Mouse (Mus musculus): ENCODE measurements at regions not wholly inside any gene's neighbourhood (a gene's known extent, or its start where the extent isn't known, plus 50 kb on each side); places are given as distances from the start of the nearest gene placed in this dataset.

- no peaks in the 10 kb centered on the region for H3K36me3 ChIP-seq
- 74% methylated on average over 5 of the region's 5 CpGs for WGBS
- H3K9me3 ChIP-seq (replicated peaks), result no peaks in the 10 kb centered on the region
- no peak for ATAC-seq (ENCODE audit: low FRiP score)
- H3K4me1 ChIP-seq, result no peaks in the 10 kb centered on the region
- no peak overlapping the region for H3K4me3 ChIP-seq (replicated peaks)
- no peak overlapping the region for H3K9ac ChIP-seq (replicated peaks)
- H3K27ac ChIP-seq (replicated peaks), result no peak overlapping the region
- no peak overlapping the region for H3K4me2 ChIP-seq
- no peaks in the 10 kb centered on the region for H3K27me3 ChIP-seq (replicated peaks)
Observed at GRCm38 (mm10) chr17:65000626-65001135, 164.8 kb upstream of the 4930583I09Rik start.

- Histone ChIP-seq H3K4me3 (replicated peaks) (no peak overlapping the region), H3K4me1 (no peaks in the 10 kb centered on the region), H3K4me2 (no peak overlapping the region), H3K27ac (replicated peaks) (no peak overlapping the region), H3K9ac (replicated peaks) (no peak overlapping the region), H3K27me3 (replicated peaks) (no peaks in the 10 kb centered on the region), H3K9me3 (replicated peaks) (no peaks in the 10 kb centered on the region), H3K36me3 (no peaks in the 10 kb centered on the region)
- 96% methylated on average over 10 of the region's 10 CpGs for WGBS
- ATAC-seq (ENCODE audit: low FRiP score), result no peak
Observed at GRCm38 (mm10) chr17:64994483-64994882, 158.6 kb upstream of the 4930583I09Rik start.

DNA sequence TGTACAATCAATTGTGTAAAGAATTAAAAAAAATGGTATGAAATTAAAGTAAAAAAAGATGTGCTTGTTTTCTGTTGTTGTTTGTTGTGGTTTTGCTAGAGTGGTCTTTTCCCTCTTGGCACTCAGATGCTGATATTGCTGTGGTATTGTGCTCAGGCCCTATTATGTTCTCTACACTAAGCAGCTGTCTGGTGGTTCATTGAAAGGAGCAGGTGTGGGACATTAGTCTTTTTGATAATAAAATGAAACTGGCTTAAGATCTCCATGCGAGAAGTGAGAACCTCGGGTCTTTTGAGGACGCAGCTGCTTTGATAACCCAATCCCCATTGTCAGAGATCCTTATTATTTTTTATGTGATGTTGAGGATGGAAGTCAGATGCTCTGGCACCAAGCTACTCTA is 155.4 kb upstream of the 4930583I09Rik start:
- no peak for ATAC-seq (ENCODE audit: low FRiP score)
- no peaks in the 10 kb centered on the region for H3K36me3 ChIP-seq
- no peaks in the 10 kb centered on the region for H3K4me1 ChIP-seq
- WGBS, result 36% methylated on average over 3 of the region's 3 CpGs
- no peak overlapping the region for H3K27ac ChIP-seq (replicated peaks)
- no peaks in the 10 kb centered on the region for H3K9me3 ChIP-seq (replicated peaks)
- no peak overlapping the region for H3K4me3 ChIP-seq (replicated peaks)
- H3K27me3 ChIP-seq (replicated peaks), result no peaks in the 10 kb centered on the region
- H3K4me2 ChIP-seq, result no peak overlapping the region
- H3K9ac ChIP-seq (replicated peaks), result no peak overlapping the region

DNA sequence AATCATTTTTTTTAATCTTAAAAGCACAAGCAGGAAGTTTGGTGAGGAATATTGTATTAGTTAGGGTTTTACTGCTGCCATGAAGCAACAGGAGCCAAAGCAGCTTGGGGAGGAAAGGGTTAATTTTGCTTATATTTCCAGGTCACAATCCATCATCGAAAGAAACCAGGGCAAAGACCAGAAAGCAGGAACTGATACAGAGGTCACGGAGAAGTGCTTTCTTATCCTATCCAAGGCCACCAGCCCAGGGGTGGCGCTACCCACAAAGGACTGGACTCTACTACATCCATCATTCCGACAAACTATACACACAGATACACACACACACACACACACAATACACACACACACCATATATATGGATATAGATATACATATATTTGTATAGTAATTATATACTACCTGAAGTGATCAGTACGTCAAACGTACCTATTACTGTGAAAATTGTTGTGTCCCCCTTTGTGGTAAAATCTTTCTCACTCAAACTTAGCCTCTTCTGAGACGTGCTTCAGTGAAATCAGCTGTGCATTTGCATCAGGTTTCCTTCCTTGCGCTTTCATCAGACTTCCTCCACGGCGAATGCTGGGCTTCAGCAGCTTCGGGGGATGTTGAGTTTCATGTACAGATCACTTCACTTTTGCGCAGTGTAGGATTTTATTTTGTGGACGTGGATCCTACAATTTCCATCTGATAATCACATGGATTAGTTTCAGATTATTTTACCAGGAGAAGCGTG is 148.6 kb upstream of the 4930583I09Rik start:
- no peaks in the 10 kb centered on the region for H3K27me3 ChIP-seq (replicated peaks)
- no peaks in the 10 kb centered on the region for H3K4me1 ChIP-seq
- no peaks in the 10 kb centered on the region for H3K36me3 ChIP-seq
- no peak for ATAC-seq (ENCODE audit: low FRiP score)
- no peaks in the 10 kb centered on the region for H3K9me3 ChIP-seq (replicated peaks)
- no peak overlapping the region for H3K4me3 ChIP-seq (replicated peaks)
- no peak overlapping the region for H3K9ac ChIP-seq (replicated peaks)
- no peak overlapping the region for H3K4me2 ChIP-seq
- 85% methylated on average over 14 of the region's 14 CpGs for WGBS
- H3K27ac ChIP-seq (replicated peaks), result no peak overlapping the region

GRCm38 (mm10) chr17:64983480-64983879 is 147.6 kb upstream of the 4930583I09Rik start:
- 58% methylated on average over 2 of the region's 2 CpGs for WGBS
- Histone ChIP-seq H3K4me3 (replicated peaks) (no peak overlapping the region), H3K9ac (replicated peaks) (no peak overlapping the region), H3K27me3 (replicated peaks) (no peaks in the 10 kb centered on the region), H3K4me2 (no peak overlapping the region), H3K9me3 (replicated peaks) (no peaks in the 10 kb centered on the region), H3K27ac (replicated peaks) (no peak overlapping the region), H3K36me3 (no peaks in the 10 kb centered on the region), H3K4me1 (no peaks in the 10 kb centered on the region)
- ATAC-seq (ENCODE audit: low FRiP score), result no peak

- no peaks in the 10 kb centered on the region for H3K4me1 ChIP-seq
- 94% methylated on average over 4 of the region's 4 CpGs for WGBS
- H3K4me2 ChIP-seq, result no peak overlapping the region
- H3K9me3 ChIP-seq (replicated peaks), result no peaks in the 10 kb centered on the region
- no peak overlapping the region for H3K9ac ChIP-seq (replicated peaks)
- no peaks in the 10 kb centered on the region for H3K36me3 ChIP-seq
- ATAC-seq (ENCODE audit: low FRiP score), result no peak
- H3K4me3 ChIP-seq (replicated peaks), result no peak overlapping the region
- H3K27me3 ChIP-seq (replicated peaks), result no peaks in the 10 kb centered on the region
- H3K27ac ChIP-seq (replicated peaks), result no peak overlapping the region
Observed at GRCm38 (mm10) chr17:64964153-64964552, 128.3 kb upstream of the 4930583I09Rik start.

- Histone ChIP-seq H3K4me1 (no peaks in the 10 kb centered on the region), H3K4me3 (replicated peaks) (no peak overlapping the region), H3K36me3 (no peaks in the 10 kb centered on the region), H3K27ac (replicated peaks) (no peak overlapping the region), H3K27me3 (replicated peaks) (no peaks in the 10 kb centered on the region), H3K9me3 (replicated peaks) (no peaks in the 10 kb centered on the region), H3K9ac (replicated peaks) (no peak overlapping the region), H3K4me2 (no peak overlapping the region)
- no peak for ATAC-seq (ENCODE audit: low FRiP score)
- WGBS, result 81% methylated on average over 2 of the region's 2 CpGs
Observed at GRCm38 (mm10) chr17:64961887-64962286, 126.0 kb upstream of the 4930583I09Rik start.

DNA sequence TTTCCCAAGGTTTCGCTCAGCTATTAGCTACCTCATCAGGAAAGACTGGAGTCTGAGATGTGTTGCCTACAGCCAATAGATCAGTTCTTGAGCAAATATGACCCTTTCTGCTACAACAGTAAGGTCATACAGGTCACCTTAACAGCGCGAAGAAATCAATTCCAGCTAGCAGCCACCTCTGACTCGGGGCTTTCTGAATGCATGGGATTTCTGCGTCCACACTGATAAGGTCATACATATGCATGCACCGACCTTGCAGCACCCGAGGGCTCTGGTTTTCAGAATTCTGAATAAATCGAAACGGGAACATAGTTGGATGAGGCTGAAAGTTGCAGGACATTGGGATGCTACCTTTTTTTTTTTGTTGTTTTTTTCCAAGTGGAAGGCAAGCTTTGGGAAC is 121.6 kb upstream of the 4930583I09Rik start:
- Histone ChIP-seq H3K27me3 (replicated peaks) (no peaks in the 10 kb centered on the region), H3K27ac (replicated peaks) (no peak overlapping the region), H3K4me1 (no peaks in the 10 kb centered on the region; the same call in 1 of the 2 replicates), H3K4me2 (no peak overlapping the region), H3K4me3 (replicated peaks) (no peak overlapping the region), H3K9me3 (replicated peaks) (no peaks in the 10 kb centered on the region), H3K9ac (replicated peaks) (no peak overlapping the region), H3K36me3 (no peaks in the 10 kb centered on the region)
- WGBS, result 80% methylated on average over 9 of the region's 9 CpGs
- ATAC-seq (ENCODE audit: low FRiP score), result no peak

- no peaks in the 10 kb centered on the region for H3K9me3 ChIP-seq (replicated peaks)
- H3K4me3 ChIP-seq (replicated peaks), result no peak overlapping the region
- H3K9ac ChIP-seq (replicated peaks), result no peak overlapping the region
- 82% methylated on average over 7 of the region's 7 CpGs for whole genome bisulfite sequencing
- no peaks in the 10 kb centered on the region for H3K27me3 ChIP-seq (replicated peaks)
- no peak overlapping the region for H3K27ac ChIP-seq (replicated peaks)
- ATAC-seq (ENCODE audit: low FRiP score), result no peak
- H3K4me2 ChIP-seq, result no peak overlapping the region
- H3K36me3 ChIP-seq, result no peaks in the 10 kb centered on the region
- H3K4me1 ChIP-seq, result no peaks in the 10 kb centered on the region; the same call in 1 of the 2 replicates
Observed at GRCm38 (mm10) chr17:64956506-64956905, 120.6 kb upstream of the 4930583I09Rik start.

GRCm38 (mm10) chr17:64953275-64953674 is 117.4 kb upstream of the 4930583I09Rik start:
- Histone ChIP-seq H3K27ac (replicated peaks) (no peak overlapping the region), H3K36me3 (no peaks in the 10 kb centered on the region), H3K9ac (replicated peaks) (no peak overlapping the region), H3K27me3 (replicated peaks) (no peaks in the 10 kb centered on the region), H3K4me3 (replicated peaks) (no peak overlapping the region), H3K9me3 (replicated peaks) (no peaks in the 10 kb centered on the region), H3K4me2 (no peak overlapping the region), H3K4me1 (no peaks in the 10 kb centered on the region; the same call in 1 of the 2 replicates)
- ATAC-seq (ENCODE audit: low FRiP score), result no peak
- WGBS, result 83% methylated on average over 7 of the region's 7 CpGs

DNA sequence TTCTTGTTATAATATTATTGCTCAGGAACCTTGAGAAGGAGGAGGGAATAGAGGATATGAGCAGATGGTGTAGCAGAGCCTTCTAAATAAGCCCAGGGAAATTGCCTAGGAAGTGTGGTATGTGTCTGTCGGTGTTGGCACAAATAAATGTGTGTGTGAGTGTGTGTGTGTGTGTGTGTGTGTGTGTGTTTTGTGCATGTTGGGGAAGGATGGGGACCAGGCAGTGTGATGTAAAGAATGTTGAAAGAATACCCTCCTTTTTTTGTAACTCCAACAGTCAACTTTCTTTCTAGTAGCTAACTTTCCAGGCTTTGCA is 115.7 kb upstream of the 4930583I09Rik start:
- H3K27ac ChIP-seq (replicated peaks), result no peak overlapping the region
- WGBS, result 38% methylated on average over 1 of the region's 1 CpGs
- H3K36me3 ChIP-seq, result no peaks in the 10 kb centered on the region
- no peak overlapping the region for H3K4me3 ChIP-seq (replicated peaks)
- H3K27me3 ChIP-seq (replicated peaks), result no peaks in the 10 kb centered on the region
- no peak for ATAC-seq (ENCODE audit: low FRiP score)
- H3K9me3 ChIP-seq (replicated peaks), result no peaks in the 10 kb centered on the region
- H3K4me1 ChIP-seq, result no peaks in the 10 kb centered on the region; the same call in 1 of the 2 replicates
- no peak overlapping the region for H3K9ac ChIP-seq (replicated peaks)
- H3K4me2 ChIP-seq, result no peak overlapping the region

DNA sequence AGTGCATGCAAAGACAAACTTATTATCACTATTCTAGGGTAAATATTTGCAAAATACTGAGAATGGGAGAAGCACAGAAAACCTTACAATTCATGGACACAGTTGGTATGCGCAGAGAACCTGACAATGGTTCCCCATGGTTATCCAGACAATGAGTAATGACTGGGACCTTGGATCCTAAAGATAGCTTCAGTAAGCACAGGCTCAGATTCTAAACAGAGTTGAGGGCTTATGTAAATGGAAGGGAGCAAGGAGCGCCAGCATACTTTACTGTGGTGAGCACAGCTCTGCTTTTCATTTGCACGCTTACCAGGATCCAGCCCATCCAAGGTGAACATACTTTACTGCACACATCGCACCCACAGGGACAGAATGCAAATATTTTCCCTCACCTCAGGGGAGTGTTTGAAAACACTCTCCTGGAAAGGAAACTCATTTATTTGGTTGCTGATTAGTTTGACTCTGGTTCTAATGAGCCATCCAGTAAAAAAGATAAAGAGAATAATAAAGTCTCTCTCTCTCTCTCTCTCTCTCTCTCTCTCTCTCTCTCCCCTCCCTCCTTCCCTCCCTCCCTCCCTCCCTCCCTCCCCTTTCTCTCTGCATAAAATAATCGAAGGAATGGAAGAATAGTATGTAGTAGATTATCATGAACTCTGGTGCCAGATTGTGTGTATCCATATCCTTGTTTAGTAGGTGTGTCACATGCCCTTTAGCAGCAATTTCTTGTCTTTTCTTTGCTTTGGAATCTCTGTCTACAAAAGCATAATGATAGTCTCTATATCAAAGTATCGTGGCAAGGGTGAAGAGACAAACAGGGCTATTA is 115.1 kb upstream of the 4930583I09Rik start:
- WGBS, result 43% methylated on average over 6 of the region's 6 CpGs
- Histone ChIP-seq H3K27ac (replicated peaks) (no peak overlapping the region; the same call in 1 of the 2 replicates), H3K9ac (replicated peaks) (no peak overlapping the region), H3K36me3 (no peaks in the 10 kb centered on the region), H3K4me1 (peaks cover under 1% of the 10 kb centered on the region), H3K4me3 (replicated peaks) (no peak overlapping the region), H3K27me3 (replicated peaks) (no peaks in the 10 kb centered on the region), H3K4me2 (no peak overlapping the region), H3K9me3 (replicated peaks) (no peaks in the 10 kb centered on the region)
- peak; percentile 61 for ATAC-seq (ENCODE audit: low FRiP score)
